Mouse (Mus musculus) v-Abl transformed pro-B cells (cell line): ENCODE data around the gene Sgtb.

Experiments used
- in situ Hi-C, 2 experiments: fragments of 400-800 bp; cut with MboI; formaldehyde crosslinking; loops; one replicate each; pipeline ENCODE4 v1.15.1; 2025; ENCODE audit not compliant: unreplicated experiment in 2 of 2

Gene Sgtb

DNA sequence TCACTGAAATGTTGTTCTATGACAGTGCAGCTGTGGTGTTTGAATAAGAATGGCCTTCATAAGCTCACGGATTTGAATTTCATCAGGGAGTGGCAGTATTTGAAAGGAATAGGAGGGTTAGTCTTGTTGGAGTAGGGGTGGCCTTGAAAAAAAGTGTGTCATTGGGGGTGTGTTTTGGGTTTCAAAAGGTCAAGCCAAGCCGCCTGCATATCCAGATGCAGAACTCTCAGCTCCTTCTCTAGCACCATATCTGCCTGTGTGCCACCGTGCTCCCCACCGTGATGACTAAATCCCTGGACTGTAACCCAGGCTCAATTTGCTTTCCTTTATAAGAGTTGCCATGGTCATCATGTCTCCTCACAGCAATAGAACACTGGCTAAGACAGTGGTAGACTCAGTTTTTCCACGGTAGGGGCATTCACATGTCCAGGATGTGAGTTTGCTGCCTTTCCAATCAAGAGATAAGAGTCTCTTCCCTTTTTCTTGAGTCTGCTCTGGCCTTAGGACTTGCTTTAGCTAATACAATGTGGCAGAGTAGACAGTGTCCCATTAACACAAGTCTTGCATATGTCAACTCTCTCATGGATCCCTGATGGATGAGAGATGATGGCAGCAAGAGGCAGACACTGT lies 7.8 kb upstream of the Sgtb start:
- in situ Hi-C loops = no loop called here

GRCm38 (mm10) chr13:104108651-104109287 lies 772 bp upstream of the Sgtb start:
- in situ Hi-C loops = no loop called here

DNA sequence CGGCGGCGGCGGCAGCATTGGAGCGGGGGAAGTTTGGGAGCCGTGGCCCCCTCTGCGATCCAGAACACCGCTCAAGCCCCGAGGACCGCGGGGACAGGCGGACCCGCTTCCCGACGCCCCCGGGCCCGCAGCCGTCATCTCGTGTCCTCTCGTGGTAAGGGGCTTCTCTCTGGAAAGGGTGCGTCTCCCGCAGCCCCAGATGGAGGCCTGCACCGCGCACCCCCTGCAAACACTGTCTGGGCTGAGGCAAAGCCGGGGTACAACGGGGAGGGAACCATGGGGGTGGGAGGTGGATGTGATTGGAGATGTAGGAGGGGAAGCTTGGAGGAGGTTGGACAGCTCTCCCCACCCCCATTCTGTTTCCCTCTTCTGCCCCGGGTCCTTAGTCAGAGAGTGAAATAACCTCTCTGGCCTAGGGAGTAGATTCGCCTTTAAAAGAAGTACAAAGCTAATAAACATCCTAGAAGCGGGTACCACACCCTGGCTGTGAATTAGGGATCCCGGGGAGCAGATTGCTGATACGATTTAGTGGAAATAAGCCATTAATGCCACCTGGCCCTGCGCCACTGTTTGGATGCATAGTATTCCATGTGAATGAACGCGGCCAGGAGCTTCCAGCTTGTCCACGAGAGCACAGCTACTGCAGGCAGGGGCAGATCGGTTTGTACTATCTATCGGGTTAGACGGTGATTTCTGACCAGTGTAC lies 428 bp downstream of the Sgtb start:
- in situ Hi-C loops = no loop called here

DNA sequence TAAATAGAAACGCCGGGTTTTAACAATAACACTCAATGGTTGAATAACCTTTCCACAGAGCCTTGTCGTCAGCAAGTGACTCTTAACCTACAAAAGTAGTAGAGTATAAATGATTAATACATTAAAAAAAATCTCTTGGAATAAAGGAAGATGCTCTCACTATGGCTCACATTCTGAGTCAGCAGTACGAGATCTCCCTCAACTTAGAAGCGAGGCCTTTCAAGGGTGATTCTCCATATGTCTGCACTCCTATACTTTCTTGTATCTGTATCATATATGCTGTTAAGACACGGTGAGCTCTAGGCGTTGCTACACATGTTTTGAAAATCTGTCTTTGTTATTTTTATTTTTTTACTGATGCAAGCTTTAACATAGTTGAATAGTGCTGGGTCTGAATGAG lies 985 bp downstream of the Sgtb start:
- in situ Hi-C loops = no loop called here

DNA sequence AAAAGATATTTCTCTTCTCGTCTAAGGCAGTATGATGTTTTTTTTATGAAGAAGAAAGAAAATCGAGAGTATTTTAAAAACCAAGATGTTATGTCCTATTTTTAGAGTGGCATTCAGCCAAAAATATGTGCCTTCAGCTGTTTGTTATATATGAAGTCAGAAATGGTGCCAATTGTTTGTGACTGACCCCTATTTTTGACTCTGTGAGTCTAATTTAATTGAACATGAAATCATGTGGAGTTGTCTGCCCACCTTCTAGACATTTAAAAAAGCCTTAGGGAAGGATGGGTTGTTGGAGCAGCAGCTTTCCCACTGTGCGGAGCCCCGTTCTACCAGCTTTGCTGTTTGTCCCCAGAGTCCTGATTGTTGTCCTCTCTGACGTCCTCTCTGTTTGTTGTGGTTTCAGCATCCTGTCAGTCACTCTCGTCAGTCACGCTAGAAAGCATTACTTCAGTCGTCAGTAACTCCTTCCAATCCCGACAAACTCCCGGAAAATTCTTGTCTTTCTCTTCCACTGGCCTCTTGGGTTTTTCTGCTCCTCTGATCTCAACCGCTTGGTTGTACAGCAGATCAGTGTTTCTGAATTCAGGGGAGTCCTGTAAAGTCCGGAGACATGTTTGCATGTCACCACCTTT lies 2.8 kb downstream of the Sgtb start:
- in situ Hi-C loops = no loop called here

GRCm38 (mm10) chr13:104113782-104114181 lies 4.2 kb downstream of the Sgtb start:
- in situ Hi-C loops = no loop called here

DNA sequence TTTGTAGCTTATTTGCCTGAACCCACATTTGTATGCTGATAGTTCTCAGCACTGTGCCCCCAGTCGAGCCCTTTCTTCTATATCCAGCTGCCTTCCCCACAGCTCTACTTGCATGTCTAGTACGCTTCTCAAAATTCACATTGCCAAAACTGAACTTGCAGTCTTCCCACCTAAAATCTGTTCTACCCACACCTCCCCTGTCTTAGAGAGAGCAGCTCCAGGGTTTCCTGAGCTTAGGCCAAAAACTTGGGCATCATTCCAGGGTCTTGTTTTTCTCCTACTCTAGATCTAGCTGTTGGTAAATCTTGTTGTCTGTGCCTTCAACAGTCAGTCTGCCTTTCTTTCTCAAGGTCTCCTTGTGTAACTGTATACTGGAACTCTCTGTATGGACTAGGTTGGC lies 5.3 kb downstream of the Sgtb start:
- in situ Hi-C loops = no loop called here

DNA sequence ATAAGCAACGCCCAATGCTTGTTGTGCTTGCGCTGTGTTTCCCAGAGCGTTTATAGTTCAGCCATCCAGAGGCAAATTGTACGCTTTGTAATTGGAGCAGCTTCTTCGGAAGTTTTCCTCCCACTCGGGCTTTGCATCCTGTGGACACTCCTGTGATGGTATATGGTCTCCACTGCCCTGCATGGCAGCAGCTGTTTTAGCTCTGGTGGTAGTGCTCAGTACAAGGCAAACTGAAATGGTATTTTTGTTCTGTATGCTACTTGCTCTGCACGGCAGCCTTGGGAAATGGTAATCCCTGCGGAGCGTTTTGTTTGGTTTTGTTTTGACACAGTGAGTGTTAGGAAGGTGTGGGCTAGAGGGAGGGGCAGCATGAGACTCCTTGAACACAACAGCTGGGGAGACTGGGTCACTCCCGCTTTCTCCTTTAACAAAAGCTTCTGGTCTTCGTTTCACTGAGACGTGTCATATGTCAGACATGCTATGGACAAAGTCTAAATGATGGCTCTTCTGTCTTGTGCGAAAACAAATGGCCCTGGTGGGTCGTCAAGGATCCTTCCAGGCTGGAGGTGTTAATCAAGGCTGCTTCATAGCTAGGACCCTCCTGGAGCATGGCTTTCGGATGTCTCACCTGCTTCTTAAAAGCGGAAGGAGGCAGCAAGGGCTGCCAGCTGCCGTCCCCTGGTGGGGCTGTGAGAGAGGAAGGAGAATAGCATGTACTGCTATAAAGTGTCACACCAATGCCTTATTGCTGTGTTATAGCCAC lies 12.7 kb downstream of the Sgtb start:
- in situ Hi-C loops = no loop called here

DNA sequence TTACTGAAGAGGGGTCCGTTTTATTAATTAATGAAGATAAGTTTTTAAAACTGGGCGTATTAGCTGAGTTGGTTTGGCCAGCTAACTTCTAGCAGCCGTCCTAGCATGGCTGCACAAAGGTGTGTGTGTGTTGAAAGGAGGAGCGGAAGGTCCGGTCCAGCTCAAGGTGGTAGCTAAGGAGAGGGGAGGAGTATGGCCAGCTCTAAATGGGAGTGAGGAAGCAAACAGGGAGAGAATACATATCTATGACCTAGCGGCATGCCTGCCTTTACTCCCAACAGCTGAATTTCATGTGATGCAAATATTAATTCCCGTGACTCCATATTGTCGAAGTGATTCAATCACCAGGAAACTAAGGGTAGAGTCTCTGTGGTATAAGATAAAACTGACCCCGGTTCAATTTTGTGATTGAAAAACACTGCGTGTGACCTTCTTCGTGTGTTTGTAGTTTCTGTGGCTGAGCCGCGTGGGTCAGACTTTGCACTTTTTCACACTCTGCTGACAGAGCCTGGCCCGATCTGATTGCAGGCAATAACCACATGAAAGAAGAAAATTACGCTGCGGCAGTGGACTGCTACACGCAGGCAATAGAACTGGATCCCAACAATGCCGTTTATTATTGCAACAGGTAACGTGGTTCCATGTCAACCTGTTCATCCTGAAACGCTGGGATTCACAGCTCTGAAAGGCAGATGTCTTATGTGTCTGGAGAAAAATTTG lies 14.3 kb downstream of the Sgtb start:
- in situ Hi-C loops = no loop called here

DNA sequence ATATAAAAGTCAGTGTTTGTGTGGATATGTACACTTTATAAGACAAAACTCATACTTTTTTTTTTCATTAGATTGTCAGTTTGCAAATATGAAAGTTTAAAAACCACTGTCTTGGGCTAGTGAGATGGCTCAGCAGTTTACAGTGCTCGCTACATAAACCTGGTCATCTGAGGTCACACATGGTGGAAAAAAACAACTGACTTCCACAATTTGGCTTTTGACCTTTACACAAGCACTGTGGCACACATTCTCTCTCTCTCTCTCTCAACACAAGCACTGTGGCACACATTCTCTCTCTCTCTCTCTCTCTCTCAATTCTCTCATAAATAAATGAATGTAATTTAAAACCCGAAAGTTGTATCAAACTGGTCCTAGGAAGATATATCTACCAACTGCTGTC lies 23.0 kb downstream of the Sgtb start:
- in situ Hi-C loops = loop anchor here (10.0 to 25.0 kb wide), 3 partner anchors 655 to 805 kb away; partner anchors contain the start of gene Srek1ip1 (in 1 of the 2)

- in situ Hi-C loops = loop anchor here (5.0 to 25.0 kb wide), 4 partner anchors 648 to 803 kb away; partner anchors contain the start of gene Srek1ip1 (in 1 of the 2)
Observed at GRCm38 (mm10) chr13:104134510-104135085, 25.1 kb downstream of the Sgtb start.

- in situ Hi-C loops = loop anchor here (5.0 to 25.0 kb wide), 4 partner anchors 643 to 798 kb away; partner anchors contain the start of gene Srek1ip1 (in 1 of the 2)
Observed at GRCm38 (mm10) chr13:104139369-104140209, 30.0 kb downstream of the Sgtb start.

- in situ Hi-C loops = loop anchor here in 1 of 2 experiments (25.0 kb wide), 2 partner anchors 642 to 792 kb away; partner anchors contain the start of gene Srek1ip1
Observed at GRCm38 (mm10) chr13:104144871-104145270, 35.3 kb downstream of the Sgtb start.

DNA sequence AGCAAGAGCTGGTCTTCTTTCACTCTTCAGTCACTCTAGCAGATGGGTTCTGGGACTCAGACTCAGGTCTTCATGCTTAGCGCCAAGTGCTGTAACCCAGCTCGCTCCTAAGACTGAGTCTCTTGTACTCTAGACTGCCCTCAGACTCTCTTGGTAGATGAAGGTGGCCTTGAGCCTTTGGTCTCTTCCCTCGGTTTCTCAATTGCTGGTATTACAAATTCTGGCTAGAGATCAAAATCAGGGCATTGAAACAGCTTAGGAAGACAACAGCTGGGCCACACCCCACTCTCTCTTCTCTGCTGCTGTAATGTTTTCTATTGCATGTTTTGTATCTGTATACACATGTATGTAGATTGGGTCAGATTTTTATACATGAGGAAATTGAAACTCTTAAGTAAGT lies 36.1 kb downstream of the Sgtb start:
- in situ Hi-C loops = loop anchor here in 1 of 2 experiments (25.0 kb wide), 2 partner anchors 642 to 792 kb away; partner anchors contain the start of gene Srek1ip1

GRCm38 (mm10) chr13:104154180-104154579 lies 44.6 kb downstream of the Sgtb start:
- in situ Hi-C loops = no loop called here

GRCm38 (mm10) chr13:104155106-104155505 lies 45.6 kb downstream of the Sgtb start:
- in situ Hi-C loops = no loop called here

GRCm38 (mm10) chr13:104155686-104156085 lies 46.1 kb downstream of the Sgtb start:
- in situ Hi-C loops = no loop called here

- in situ Hi-C loops = no loop called here
Observed at GRCm38 (mm10) chr13:104171711-104172110, 62.2 kb downstream of the Sgtb start.
